Mouse (Mus musculus) urinary bladder, adult 2 months (tissue): ENCODE results near the gene Gm47996. TPM values are rescaled to one million over a fixed set of nuclear protein-coding genes. Genes with fewer than 3 reads are reported as not detected.

Experiments used
- DNase-seq: peaks from one replicate; pipeline ENCODE4 v3.0.0; 2022; ENCODE audit warnings: low spot score
- polyA plus RNA-seq: library from polyadenylated mRNA; depleted of rRNA; stranded (reverse); fragments of >200 nt; gene quantifications from 2 replicates; pipeline ENCODE4 v1.2.3, GENCODE M21; 2012; rRNA removed

The Gm47996 gene
- polyA plus RNA-seq, 1 experiment: not detected

DNA sequence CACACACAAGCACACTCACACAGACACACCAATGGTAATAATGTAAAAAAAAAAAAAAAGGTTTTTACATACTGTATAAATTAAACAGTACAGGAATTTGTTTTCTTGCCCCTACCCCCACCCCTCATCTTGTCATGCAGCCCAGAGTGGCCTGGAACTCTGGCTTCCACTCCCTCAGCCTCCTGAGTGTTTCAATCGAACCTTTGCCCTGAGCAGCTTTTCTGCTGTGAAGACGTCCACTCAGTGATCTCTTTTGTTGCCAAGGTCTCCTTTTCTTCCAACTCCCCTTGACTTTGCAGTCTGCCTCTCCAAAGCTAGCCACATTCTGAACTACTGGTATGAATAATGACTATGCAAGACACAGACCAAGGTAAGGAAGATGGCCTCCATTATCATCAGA, 35.9 kb downstream of the Gm47996 start:
- DNase-seq: no peak

- no peak for DNase-seq
Measured at GRCm38 (mm10) chr1:151250109-151250508, 40.2 kb downstream of the Gm47996 start.

GRCm38 (mm10) chr1:151250529-151251193, 40.7 kb downstream of the Gm47996 start:
- DNase-seq: no peak

DNA sequence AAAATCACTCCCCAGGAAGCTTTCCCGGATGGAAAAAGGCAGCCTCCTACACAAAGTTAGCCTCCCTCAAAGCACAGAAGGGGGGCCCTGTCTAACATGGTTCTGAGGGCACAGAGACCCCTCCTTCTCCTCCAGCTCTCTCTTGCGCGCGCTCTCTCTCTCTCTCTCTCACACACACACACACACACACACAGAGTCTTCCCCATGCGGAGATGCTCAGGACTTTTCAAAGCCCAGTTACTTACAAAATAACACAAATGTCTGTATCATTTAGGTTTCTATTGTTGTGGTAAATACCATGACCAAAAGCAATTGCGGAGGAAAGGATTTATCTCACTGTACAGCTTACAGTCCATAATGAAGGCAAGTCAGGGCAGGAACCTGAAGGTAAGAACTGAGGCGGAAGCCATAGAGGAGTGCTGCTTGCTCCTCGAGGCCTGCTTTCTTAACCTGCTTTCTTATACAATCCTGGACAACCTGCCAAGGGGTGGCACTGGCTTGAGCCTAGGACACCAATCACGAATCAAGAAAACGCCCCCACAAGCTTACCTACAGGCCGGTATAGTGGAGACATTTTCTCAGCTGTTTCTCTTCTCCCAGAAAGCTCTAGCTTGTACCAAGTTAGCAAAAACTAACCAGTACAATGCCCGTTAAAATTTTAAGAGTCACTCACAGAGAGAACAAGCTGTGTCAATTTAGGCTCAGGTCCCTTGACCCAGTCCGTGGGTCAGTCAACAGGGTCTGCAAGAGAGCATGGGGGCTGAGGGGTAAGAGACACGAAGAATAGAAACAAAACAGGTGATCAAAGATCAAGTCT, 41.5 kb downstream of the Gm47996 start:
- no peak for DNase-seq

GRCm38 (mm10) chr1:151255422-151255821, 45.5 kb downstream of the Gm47996 start:
- no peak for DNase-seq

GRCm38 (mm10) chr1:151258090-151258954, 48.4 kb downstream of the Gm47996 start:
- DNase-seq: no peak

- DNase-seq: no peak
Measured at GRCm38 (mm10) chr1:151259061-151259460, 49.1 kb downstream of the Gm47996 start.

Other genes starting within 250 kb of the Gm47996 start
- gene Hmcn1, start 216.7 kb upstream of the Gm47996 start, polyA plus RNA-seq: 10.2 and 11.1 TPM in 2 replicates
- not detected in 2 replicates for gene Gm47985, start 27.6 kb upstream of the Gm47996 start, polyA plus RNA-seq
- gene Gm8947, start 17.8 kb upstream of the Gm47996 start, polyA plus RNA-seq: not detected in 2 replicates
- not detected in 2 replicates for gene Gm47995, start 11.7 kb upstream of the Gm47996 start, polyA plus RNA-seq
- not detected in 2 replicates for gene 3110040M04Rik, start 6.0 kb upstream of the Gm47996 start, polyA plus RNA-seq
- 65.5 and 76.2 TPM in 2 replicates for gene Ivns1abp, start 134.3 kb downstream of the Gm47996 start, polyA plus RNA-seq
- gene Swt1, start 218.3 kb downstream of the Gm47996 start, polyA plus RNA-seq: 14.6 and 20.1 TPM in 2 replicates
- 28.8 and 29.3 TPM in 2 replicates for gene Trmt1l, start 218.4 kb downstream of the Gm47996 start, polyA plus RNA-seq